Mouse (Mus musculus) right cerebral cortex, postnatal 14 days (tissue): Measurements from ENCODE around the gene Ube2i.

Experiments
- DNase-seq: peaks from one replicate; pipeline ENCODE4 v3.0.0; 2022

Gene Ube2i

DNA sequence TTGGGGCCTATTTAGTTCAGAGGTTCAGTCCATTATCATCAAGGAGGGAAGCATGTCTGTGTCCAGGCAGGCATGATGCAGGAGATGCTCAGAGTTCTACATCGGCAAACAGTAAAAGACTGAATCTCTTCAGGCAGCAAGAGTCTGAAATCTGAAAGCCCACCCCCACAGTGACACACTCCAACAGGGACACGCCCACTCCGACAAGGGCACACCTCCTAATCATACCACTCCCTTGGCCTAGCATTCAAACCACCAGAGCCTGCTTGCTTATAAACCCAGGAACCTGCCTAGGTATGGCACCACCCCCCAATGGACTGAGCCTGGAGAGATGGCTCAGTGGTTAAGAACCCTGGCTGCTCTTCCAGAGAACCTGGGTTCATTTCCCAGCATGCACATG is 59.0 kb downstream of the Ube2i start:
- DNase-seq = no peak
